Mouse (Mus musculus): ENCODE results near the gene Gm48551. TPM values are rescaled to one million over a fixed set of nuclear protein-coding genes. Genes with fewer than 3 reads are reported as not detected.

Gm48551 gene
- polyA plus RNA-seq, 1 experiment from 2014 or later = 8.2 TPM

DNA sequence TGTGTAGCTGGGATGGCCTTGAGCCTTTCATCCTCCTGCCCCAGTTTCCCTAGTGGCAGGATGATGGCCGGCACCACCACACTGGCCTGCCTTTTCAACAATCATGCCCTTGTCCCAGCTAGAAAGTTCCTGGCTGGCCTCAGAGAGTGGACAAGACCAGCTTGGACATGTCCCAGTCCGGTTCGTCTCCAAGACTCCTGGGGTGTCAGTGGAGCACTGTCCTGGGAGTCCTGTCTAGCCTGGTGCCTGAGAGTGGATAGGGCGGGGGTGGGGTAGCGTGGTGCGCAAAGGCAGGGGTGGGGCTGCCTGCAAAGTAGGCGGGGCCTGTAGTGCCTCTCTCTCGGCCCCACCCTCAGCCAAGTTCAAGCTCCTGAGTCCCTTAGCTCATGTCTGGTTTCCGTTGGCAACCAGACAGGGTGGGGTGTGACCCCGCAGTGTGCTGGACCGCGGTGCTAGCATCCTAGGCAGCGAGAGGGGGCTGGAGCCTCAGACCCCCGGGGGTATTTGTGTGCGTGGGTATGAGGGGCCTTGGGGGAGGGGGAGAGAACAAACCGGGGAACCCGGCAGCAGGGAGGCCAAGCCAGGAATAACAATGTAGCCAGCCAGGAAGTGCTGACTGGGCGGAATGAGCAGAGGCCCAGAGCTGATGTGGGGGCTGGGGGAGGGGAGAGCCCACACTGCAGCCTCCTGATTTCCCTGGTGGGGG is 17.4 kb downstream of the Gm48551 start:
- Histone ChIP-seq H3K9ac (peak overlapping the region; percentile 55), H3K4me2 (peak overlapping the region; percentile 39), H3K27ac (replicated peaks) (peak overlapping the region; percentile 95), H3K27me3 (peaks cover 7% of the 10 kb centered on the region), H3K9me3 (no peaks in the 10 kb centered on the region), H3K4me3 (no peak overlapping the region; the same call in 1 of the 2 replicates), H3K4me1 (replicated peaks) (peaks cover 71% of the 10 kb centered on the region), H3K36me3 (peaks cover 52% of the 10 kb centered on the region)
- peak; percentile 68 for ATAC-seq (ENCODE audit: low read depth)
- WGBS = 4% methylated on average over 18 of the region's 18 CpGs

DNA sequence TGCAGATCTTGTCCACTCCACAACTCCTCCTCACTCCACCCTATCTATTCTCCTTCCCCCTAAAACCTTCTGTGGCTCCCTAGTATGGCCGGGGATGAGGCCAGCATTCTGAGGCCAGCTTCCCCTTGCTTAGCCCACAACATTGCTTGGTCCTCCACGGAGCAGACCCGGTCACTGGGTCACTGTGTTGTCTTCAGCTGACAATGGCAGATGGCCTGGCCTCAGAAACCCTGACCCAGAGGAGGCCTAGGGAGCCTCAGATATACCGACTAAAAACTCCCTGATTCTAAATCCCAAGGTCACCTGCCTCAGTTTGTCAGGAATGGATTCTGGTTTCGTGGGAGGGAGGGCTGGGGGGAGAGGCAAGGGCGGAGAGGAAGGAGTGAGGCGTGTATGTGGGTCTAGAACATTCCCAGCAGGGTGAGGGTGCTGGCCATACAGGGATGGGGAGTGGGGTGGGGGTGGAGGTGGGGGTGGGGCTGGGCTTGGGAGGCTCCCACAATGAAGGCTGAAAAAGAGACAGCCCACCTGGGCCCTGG is 18.0 kb downstream of the Gm48551 start:
- H3K4me2 ChIP-seq = peak overlapping the region; percentile 39
- 15% methylated on average over 7 of the region's 7 CpGs for WGBS
- H3K4me3 ChIP-seq = no peak overlapping the region; the same call in 1 of the 2 replicates
- no peak; the same call in 1 of the 2 replicates for ATAC-seq (ENCODE audit: low read depth)
- peaks cover 72% of the 10 kb centered on the region for H3K4me1 ChIP-seq (replicated peaks)
- H3K27me3 ChIP-seq = peaks cover 13% of the 10 kb centered on the region
- H3K36me3 ChIP-seq = peaks cover 58% of the 10 kb centered on the region
- peak overlapping the region; percentile 95 for H3K27ac ChIP-seq (replicated peaks)
- peak overlapping the region; percentile 55 for H3K9ac ChIP-seq
- H3K9me3 ChIP-seq = no peaks in the 10 kb centered on the region

DNA sequence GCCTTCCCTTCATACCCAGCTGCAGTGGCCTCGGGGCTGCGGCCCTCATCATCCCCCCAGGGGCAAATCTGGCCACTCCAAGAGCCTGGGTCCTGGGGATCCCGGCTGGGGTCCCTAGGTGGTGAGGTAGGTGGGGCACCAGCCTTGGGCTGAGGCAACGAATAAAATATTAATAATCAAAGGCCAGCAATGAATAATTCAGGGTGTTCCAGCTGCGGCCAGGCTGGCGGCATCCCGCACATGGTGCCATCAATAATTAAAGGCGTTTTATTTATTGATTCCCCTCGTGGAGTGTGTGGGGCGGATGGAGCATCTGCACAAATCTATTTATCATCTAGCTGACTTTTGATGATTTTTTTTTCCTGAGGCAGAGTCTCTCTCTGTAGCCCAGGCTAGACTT is 19.2 kb downstream of the Gm48551 start:
- peaks cover 81% of the 10 kb centered on the region for H3K4me1 ChIP-seq (replicated peaks)

GRCm38 (mm10) chr10:81404082-81404481 is 19.8 kb downstream of the Gm48551 start:
- H3K9ac ChIP-seq = no peak overlapping the region
- no peak overlapping the region for H3K4me2 ChIP-seq
- peaks cover 86% of the 10 kb centered on the region for H3K4me1 ChIP-seq (replicated peaks)
- no peaks in the 10 kb centered on the region for H3K9me3 ChIP-seq
- H3K27ac ChIP-seq (replicated peaks) = peak overlapping the region; percentile 95; the same call in 1 of the 2 replicates
- no peak overlapping the region for H3K4me3 ChIP-seq
- no peak for ATAC-seq (ENCODE audit: low read depth)
- 15% methylated on average over 9 of the region's 9 CpGs for WGBS
- peaks cover 59% of the 10 kb centered on the region for H3K36me3 ChIP-seq
- H3K27me3 ChIP-seq = peaks cover 25% of the 10 kb centered on the region

More for the DNA sequence above, 19.2 kb downstream of the Gm48551 start:
- H3K9ac ChIP-seq = peak overlapping the region; percentile 55
- ATAC-seq (ENCODE audit: low read depth) = no peak
- H3K27ac ChIP-seq (replicated peaks) = peak overlapping the region; percentile 95
- peaks cover 59% of the 10 kb centered on the region for H3K36me3 ChIP-seq
- WGBS = 31% methylated on average over 10 of the region's 10 CpGs
- H3K9me3 ChIP-seq = no peaks in the 10 kb centered on the region
- no peak overlapping the region for H3K4me2 ChIP-seq
- peaks cover 24% of the 10 kb centered on the region for H3K27me3 ChIP-seq
- H3K4me3 ChIP-seq = no peak overlapping the region

GRCm38 (mm10) chr10:81404720-81405119 is 20.5 kb downstream of the Gm48551 start:
- 0 out of 2 replicates have a peak overlapping the region, but pooled peaks have one; percentile 26 for H3K9ac ChIP-seq
- peaks cover 24% of the 10 kb centered on the region for H3K27me3 ChIP-seq
- WGBS = 54% methylated on average over 17 of the region's 18 CpGs
- ATAC-seq (ENCODE audit: low read depth) = no peak
- H3K27ac ChIP-seq (replicated peaks) = no peak overlapping the region; the same call in 1 of the 2 replicates
- H3K4me3 ChIP-seq = no peak overlapping the region
- H3K36me3 ChIP-seq = peaks cover 53% of the 10 kb centered on the region
- H3K4me2 ChIP-seq = no peak overlapping the region
- H3K9me3 ChIP-seq = no peaks in the 10 kb centered on the region
- peaks cover 87% of the 10 kb centered on the region for H3K4me1 ChIP-seq (replicated peaks)

GRCm38 (mm10) chr10:81405588-81406201 is 21.4 kb downstream of the Gm48551 start:
- WGBS = 42% methylated on average over 13 of the region's 13 CpGs
- H3K4me1 ChIP-seq (replicated peaks) = peaks cover 87% of the 10 kb centered on the region

DNA sequence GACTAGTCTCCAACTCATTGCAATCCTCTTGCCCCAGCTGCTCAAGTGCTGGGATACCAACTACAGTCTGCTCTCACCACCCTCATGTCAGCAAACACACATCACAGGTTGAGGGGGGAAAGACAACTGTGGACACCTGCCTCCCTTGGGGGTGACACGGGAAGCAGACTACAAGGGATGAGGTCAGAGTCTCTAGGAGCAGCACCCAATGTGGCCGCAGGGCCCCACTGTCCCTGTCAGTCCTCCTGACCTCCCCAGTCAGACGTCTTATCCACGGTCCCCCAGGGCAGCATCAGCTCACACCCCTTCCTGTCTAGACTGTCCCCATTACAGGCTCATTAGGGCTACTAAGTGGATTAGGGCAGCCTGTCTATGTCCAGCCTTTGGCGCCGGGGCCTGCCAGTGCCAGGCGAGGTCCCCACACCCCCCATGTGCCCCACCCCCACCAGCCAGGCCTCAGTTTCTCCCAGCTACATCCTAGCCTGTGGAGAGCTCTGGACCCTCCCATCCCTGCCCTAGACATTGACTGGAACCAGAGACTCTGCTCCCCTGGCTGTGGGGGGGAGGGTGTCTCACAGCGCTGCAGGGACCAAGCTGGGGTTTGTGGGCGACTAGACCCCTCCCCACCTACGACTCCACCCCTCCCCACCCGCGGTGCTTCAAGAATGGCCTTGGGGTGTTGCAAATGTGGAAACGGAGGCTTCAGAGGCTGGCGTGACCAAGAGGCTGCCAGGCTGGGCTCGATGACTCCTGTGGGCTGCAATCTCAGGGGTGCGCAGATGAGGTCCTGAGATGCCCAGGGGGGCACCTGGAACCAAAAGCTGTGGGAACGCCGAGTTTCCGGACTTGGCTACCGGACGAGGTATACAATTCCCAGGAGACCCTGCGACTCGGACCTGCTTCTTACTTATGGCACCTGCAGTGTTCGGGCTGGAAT is 22.5 kb downstream of the Gm48551 start:
- H3K9me3 ChIP-seq = no peaks in the 10 kb centered on the region
- WGBS = 21% methylated on average over 24 of the region's 24 CpGs
- peaks cover 22% of the 10 kb centered on the region for H3K27me3 ChIP-seq
- peak overlapping the region; percentile 67 for H3K27ac ChIP-seq (replicated peaks)
- H3K4me2 ChIP-seq = peak overlapping the region; percentile 49
- ATAC-seq (ENCODE audit: low read depth) = no peak
- H3K4me1 ChIP-seq (replicated peaks) = peaks cover 87% of the 10 kb centered on the region
- peak overlapping the region; percentile 27 for H3K4me3 ChIP-seq
- H3K36me3 ChIP-seq = peaks cover 42% of the 10 kb centered on the region
- H3K9ac ChIP-seq = peak overlapping the region; percentile 61

More at GRCm38 (mm10) chr10:81405588-81406201, 21.4 kb downstream of the Gm48551 start:
- ATAC-seq (ENCODE audit: low read depth) = no peak
- Histone ChIP-seq H3K27me3 (peaks cover 22% of the 10 kb centered on the region), H3K4me2 (peak overlapping the region; percentile 49; the same call in 1 of the 2 replicates), H3K9ac (no peak overlapping the region), H3K4me3 (no peak overlapping the region), H3K9me3 (no peaks in the 10 kb centered on the region), H3K36me3 (peaks cover 43% of the 10 kb centered on the region), H3K27ac (replicated peaks) (peak overlapping the region; percentile 67; the same call in 1 of the 2 replicates)

DNA sequence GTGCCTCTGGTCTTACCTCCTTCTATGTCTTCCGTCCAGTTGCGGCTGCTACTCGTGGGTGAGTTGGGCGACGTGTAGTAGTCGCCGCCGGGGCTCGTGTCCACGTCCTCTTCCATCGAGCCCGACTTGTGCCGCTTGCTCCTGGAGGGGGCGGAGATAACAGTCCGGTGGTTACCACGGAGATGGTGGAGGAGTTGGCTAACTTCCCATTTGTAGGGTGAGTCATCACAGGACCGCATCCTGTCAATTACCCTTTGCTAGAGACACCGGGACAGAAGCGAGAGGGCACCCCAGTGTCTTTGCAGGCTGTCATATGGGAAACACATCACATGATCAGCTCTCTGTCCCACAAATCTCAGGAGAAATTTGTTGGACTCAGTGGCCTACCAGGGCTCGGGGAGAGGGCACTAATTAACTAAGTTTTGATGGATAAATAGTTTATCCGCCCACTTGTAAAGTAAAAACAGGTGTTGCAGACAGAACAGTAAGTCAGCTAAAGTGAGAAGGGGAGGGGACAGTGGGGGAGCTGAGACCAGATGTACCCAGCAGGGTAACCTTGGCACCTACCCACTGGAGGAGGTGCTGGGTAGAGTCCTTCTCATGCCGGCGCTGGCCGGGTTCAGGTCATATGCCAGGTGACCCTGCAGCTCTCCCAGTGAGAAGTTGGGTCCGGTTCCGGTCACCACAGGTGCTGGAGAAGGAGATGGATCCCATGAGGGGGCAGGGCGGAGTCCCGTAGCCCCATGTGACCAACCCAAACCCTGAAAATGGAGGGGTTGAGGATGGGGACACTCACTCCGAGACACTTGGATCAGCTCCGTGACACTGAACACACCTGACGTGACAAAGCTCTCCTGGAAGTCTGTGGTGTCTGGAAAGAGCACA is 23.5 kb downstream of the Gm48551 start:
- H3K4me1 ChIP-seq (replicated peaks) = peaks cover 87% of the 10 kb centered on the region
- peaks cover 48% of the 10 kb centered on the region for H3K36me3 ChIP-seq
- peak overlapping the region; percentile 61 for H3K9ac ChIP-seq
- no peak; the same call in 1 of the 2 replicates for ATAC-seq (ENCODE audit: low read depth)
- WGBS = 26% methylated on average over 31 of the region's 31 CpGs
- peaks cover 22% of the 10 kb centered on the region for H3K27me3 ChIP-seq
- peak overlapping the region; percentile 27 for H3K4me3 ChIP-seq
- no peaks in the 10 kb centered on the region for H3K9me3 ChIP-seq
- H3K27ac ChIP-seq (replicated peaks) = peak overlapping the region; percentile 67
- H3K4me2 ChIP-seq = peak overlapping the region; percentile 49

DNA sequence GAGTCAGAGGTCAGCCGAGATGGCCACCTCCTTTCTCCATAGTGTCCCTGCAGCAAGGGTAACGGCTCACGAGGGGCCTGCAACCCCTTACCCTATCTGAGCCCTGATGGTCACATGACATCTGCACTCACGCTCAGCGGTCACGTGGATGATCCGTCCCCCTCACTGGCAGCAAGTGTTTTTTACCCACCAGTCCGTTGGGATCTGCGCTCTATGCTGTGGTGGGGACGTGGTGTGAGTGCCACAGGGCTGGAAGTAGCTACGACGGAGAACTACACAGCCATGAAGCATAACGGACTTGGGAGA is 24.1 kb downstream of the Gm48551 start:
- Histone ChIP-seq H3K36me3 (peaks cover 49% of the 10 kb centered on the region), H3K27ac (replicated peaks) (peak overlapping the region; percentile 67; the same call in 1 of the 2 replicates), H3K4me1 (replicated peaks) (peaks cover 87% of the 10 kb centered on the region), H3K4me3 (no peak overlapping the region), H3K9ac (peak overlapping the region; percentile 38; the same call in 1 of the 2 replicates), H3K9me3 (no peaks in the 10 kb centered on the region), H3K4me2 (peak overlapping the region; percentile 49; the same call in 1 of the 2 replicates), H3K27me3 (peaks cover 22% of the 10 kb centered on the region)
- WGBS = 36% methylated on average over 13 of the region's 13 CpGs
- ATAC-seq (ENCODE audit: low read depth) = no peak

DNA sequence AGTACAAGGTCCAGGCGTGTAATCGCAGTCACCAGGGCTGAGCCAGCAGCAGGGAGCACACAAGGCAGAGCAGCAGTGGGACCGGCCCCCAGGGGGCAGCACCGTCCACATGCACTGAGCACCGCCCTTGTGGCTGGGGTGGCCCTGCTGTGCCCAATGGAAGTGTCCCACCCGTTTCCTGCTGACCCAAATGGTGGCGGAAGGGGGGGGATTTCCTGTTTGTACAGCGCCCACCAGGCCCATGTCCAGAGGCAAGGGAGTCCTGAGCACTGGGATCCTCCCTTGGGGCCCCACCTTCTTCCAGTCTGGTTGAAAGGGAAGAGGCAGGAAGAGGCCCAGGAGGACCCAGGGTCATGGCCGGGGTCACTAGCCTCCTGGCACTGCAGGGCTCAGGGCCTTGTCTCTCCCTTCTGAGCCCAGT is 24.6 kb downstream of the Gm48551 start:
- Histone ChIP-seq H3K9me3 (no peaks in the 10 kb centered on the region), H3K9ac (no peak overlapping the region), H3K36me3 (peaks cover 46% of the 10 kb centered on the region), H3K27ac (replicated peaks) (peak overlapping the region; percentile 61; the same call in 1 of the 2 replicates), H3K4me2 (peak overlapping the region; percentile 22; the same call in 1 of the 2 replicates), H3K27me3 (peaks cover 22% of the 10 kb centered on the region), H3K4me1 (replicated peaks) (peaks cover 87% of the 10 kb centered on the region), H3K4me3 (no peak overlapping the region)
- ATAC-seq (ENCODE audit: low read depth) = peak; percentile 12; the same call in 1 of the 2 replicates
- WGBS = 18% methylated on average over 9 of the region's 9 CpGs

All from neural tube, embryonic 13.5 days (tissue).